Mouse (Mus musculus) lung, adult 18-20 months (tissue): ENCODE data around the gene Aldh1l2.

Experiments
- DNase-seq, 2 experiments: peaks; one replicate each; pipeline ENCODE4 v3.0.0; 2022; ENCODE audit warnings: mixed read lengths in 2 of 2

Gene Aldh1l2

GRCm38 (mm10) chr10:83448582-83448981 is 85.4 kb downstream of the Aldh1l2 start:
- no peak for DNase-seq
